Mouse (Mus musculus) limb, embryonic 11.5 days (tissue): ENCODE results near the gene D630045J12Rik. TPM values are rescaled to one million over a fixed set of nuclear protein-coding genes. Genes with fewer than 3 reads are reported as not detected.

Source experiments
- ATAC-seq: fragments of 200-750 bp; cut with Nextera tagmentation; 2 replicates; pipeline ENCODE4 v1.8.0; 2017; ENCODE audit warnings: low read depth; ENCODE audit not compliant: insufficient number of reproducible peaks, low FRiP score, low TSS enrichment
- DNase-seq: peaks from one replicate; pipeline ENCODE4 v3.0.0-alpha.2; 2015; ENCODE audit warnings: low spot score
- H3K27ac ChIP-seq: fragments of 300-500 bp; sonication (generic); replicated peaks from 2 replicates; pipeline ENCODE4 v1.5.1; 2014; ENCODE audit warnings: low read depth, mild to moderate bottlenecking, low read length
- H3K27me3 ChIP-seq: fragments of 300-500 bp; sonication (generic); 2 replicates; pipeline ENCODE4 v1.6.1; 2014; ENCODE audit warnings: mild to moderate bottlenecking, low read length, mixed read lengths; ENCODE audit not compliant: control insufficient read depth, insufficient read depth
- H3K36me3 ChIP-seq: fragments of 300-500 bp; sonication (generic); 2 replicates; pipeline ENCODE4 v1.6.1; 2014; ENCODE audit warnings: mild to moderate bottlenecking, low read length, moderate library complexity, mixed read lengths; ENCODE audit not compliant: control insufficient read depth, insufficient read depth
- H3K4me1 ChIP-seq: fragments of 300-500 bp; sonication (generic); 2 replicates; pipeline ENCODE4 v1.6.1; 2014; ENCODE audit warnings: low read length, mixed read lengths; ENCODE audit not compliant: control insufficient read depth, insufficient read depth
- H3K4me2 ChIP-seq: fragments of 300-500 bp; sonication (generic); 2 replicates; pipeline ENCODE4 v1.6.1; 2014; ENCODE audit warnings: low read depth, mild to moderate bottlenecking, moderate library complexity; ENCODE audit not compliant: severe bottlenecking
- H3K4me3 ChIP-seq: fragments of 300-500 bp; sonication (generic); 2 replicates; pipeline ENCODE4 v1.5.1; 2014; ENCODE audit warnings: low read depth, low read length
- H3K9ac ChIP-seq: fragments of 300-500 bp; sonication (generic); 2 replicates; pipeline ENCODE4 v1.6.1; 2014; ENCODE audit warnings: mild to moderate bottlenecking, low read length
- H3K9me3 ChIP-seq: fragments of 300-500 bp; sonication (generic); 2 replicates; pipeline ENCODE4 v1.6.1; 2016; ENCODE audit warnings: low read length; ENCODE audit not compliant: control insufficient read depth
- WGBS: fragments of 180-500 bp; shearing (Covaris S2); extraction: QIAGEN DNeasy Blood & Tissue Kit; methylation state at CpG from one replicate; pipeline ENCODE4 v1.1.7; 2014; 5-methylcytosine and 5-hydroxymethylcytosine counted together
- polyA plus RNA-seq: library from polyadenylated mRNA; unstranded; fragments of >200 nt; fragmentation: Nextera tagmentation; extraction: Ambion mirVana; gene quantifications from 2 replicates; pipeline ENCODE4 v1.2.1, GENCODE M21; 2014

D630045J12Rik gene
- polyA plus RNA-seq, 1 experiment from 2014 or later = 11.1 TPM

- Histone ChIP-seq H3K4me2 (no peak overlapping the region), H3K36me3 (peaks cover 5% of the 10 kb centered on the region; the same call in 1 of the 2 replicates), H3K9me3 (no peaks in the 10 kb centered on the region), H3K27ac (no peak overlapping the region), H3K4me1 (no peaks in the 10 kb centered on the region; the same call in 1 of the 2 replicates), H3K27me3 (no peaks in the 10 kb centered on the region), H3K9ac (no peak overlapping the region), H3K4me3 (no peak overlapping the region)
- ATAC-seq (0 out of 2 replicates have a peak, but pooled peaks have one; percentile 36), DNase-seq (no peak)
- 89% methylated on average over 19 of the region's 19 CpGs for WGBS
Measured at GRCm38 (mm10) chr6:38149483-38149882, 104.3 kb downstream of the D630045J12Rik start.

GRCm38 (mm10) chr6:38148626-38149025, 105.2 kb downstream of the D630045J12Rik start:
- Histone ChIP-seq H3K27ac (no peak overlapping the region), H3K4me2 (no peak overlapping the region), H3K27me3 (no peaks in the 10 kb centered on the region), H3K36me3 (peaks cover 5% of the 10 kb centered on the region; the same call in 1 of the 2 replicates), H3K9me3 (no peaks in the 10 kb centered on the region), H3K4me1 (no peaks in the 10 kb centered on the region; the same call in 1 of the 2 replicates), H3K9ac (no peak overlapping the region), H3K4me3 (no peak overlapping the region)
- 87% methylated on average over 10 of the region's 10 CpGs for WGBS
- ATAC-seq = no peak
- DNase-seq = no peak

GRCm38 (mm10) chr6:38147301-38147700, 106.5 kb downstream of the D630045J12Rik start:
- Histone ChIP-seq H3K27ac (no peak overlapping the region), H3K9me3 (no peaks in the 10 kb centered on the region), H3K4me3 (no peak overlapping the region), H3K4me2 (no peak overlapping the region), H3K27me3 (no peaks in the 10 kb centered on the region), H3K36me3 (peaks cover 5% of the 10 kb centered on the region; the same call in 1 of the 2 replicates), H3K4me1 (no peaks in the 10 kb centered on the region; the same call in 1 of the 2 replicates), H3K9ac (no peak overlapping the region)
- DNase-seq (no peak), ATAC-seq (no peak)
- WGBS = 93% methylated on average over 5 of the region's 5 CpGs

- WGBS = 81% methylated on average over 8 of the region's 8 CpGs
- H3K27ac ChIP-seq = no peak overlapping the region
- peaks cover 5% of the 10 kb centered on the region for H3K36me3 ChIP-seq
- no peaks in the 10 kb centered on the region for H3K9me3 ChIP-seq
- ATAC-seq = no peak
- no peak overlapping the region for H3K4me3 ChIP-seq
- H3K9ac ChIP-seq = no peak overlapping the region
- no peak overlapping the region for H3K4me2 ChIP-seq
- no peaks in the 10 kb centered on the region for H3K27me3 ChIP-seq
- no peak for DNase-seq
- H3K4me1 ChIP-seq = no peaks in the 10 kb centered on the region; the same call in 1 of the 2 replicates
Measured at GRCm38 (mm10) chr6:38145463-38146065, 108.2 kb downstream of the D630045J12Rik start.

- Histone ChIP-seq H3K4me2 (no peak overlapping the region), H3K36me3 (peaks cover 5% of the 10 kb centered on the region), H3K4me3 (no peak overlapping the region), H3K27me3 (no peaks in the 10 kb centered on the region), H3K9ac (no peak overlapping the region), H3K9me3 (no peaks in the 10 kb centered on the region), H3K27ac (no peak overlapping the region), H3K4me1 (no peaks in the 10 kb centered on the region)
- 81% methylated on average over 9 of the region's 9 CpGs for WGBS
- no peak for ATAC-seq
- DNase-seq = no peak
Measured at GRCm38 (mm10) chr6:38144161-38144998, 109.4 kb downstream of the D630045J12Rik start.

GRCm38 (mm10) chr6:38140402-38140801, 113.4 kb downstream of the D630045J12Rik start:
- no peak overlapping the region for H3K4me2 ChIP-seq
- no peaks in the 10 kb centered on the region; the same call in 1 of the 2 replicates for H3K36me3 ChIP-seq
- H3K9me3 ChIP-seq = no peaks in the 10 kb centered on the region
- DNase-seq (no peak), ATAC-seq (no peak)
- no peak overlapping the region for H3K9ac ChIP-seq
- no peak overlapping the region for H3K27ac ChIP-seq
- WGBS = 93% methylated on average over 9 of the region's 9 CpGs
- no peak overlapping the region for H3K4me3 ChIP-seq
- no peaks in the 10 kb centered on the region for H3K27me3 ChIP-seq
- H3K4me1 ChIP-seq = no peaks in the 10 kb centered on the region

GRCm38 (mm10) chr6:38139086-38139485, 114.7 kb downstream of the D630045J12Rik start:
- DNase-seq (no peak), ATAC-seq (no peak)
- no peak overlapping the region for H3K4me2 ChIP-seq
- no peaks in the 10 kb centered on the region for H3K4me1 ChIP-seq
- no peaks in the 10 kb centered on the region for H3K27me3 ChIP-seq
- H3K4me3 ChIP-seq = no peak overlapping the region
- 91% methylated on average over 3 of the region's 3 CpGs for WGBS
- no peaks in the 10 kb centered on the region for H3K9me3 ChIP-seq
- H3K27ac ChIP-seq = no peak overlapping the region
- H3K36me3 ChIP-seq = peaks cover 3% of the 10 kb centered on the region; the same call in 1 of the 2 replicates
- H3K9ac ChIP-seq = no peak overlapping the region

- Histone ChIP-seq H3K9me3 (no peaks in the 10 kb centered on the region), H3K27ac (no peak overlapping the region), H3K4me3 (no peak overlapping the region), H3K9ac (no peak overlapping the region), H3K4me1 (no peaks in the 10 kb centered on the region), H3K4me2 (no peak overlapping the region), H3K36me3 (peaks cover 3% of the 10 kb centered on the region), H3K27me3 (no peaks in the 10 kb centered on the region)
- DNase-seq (no peak), ATAC-seq (no peak)
- 90% methylated on average over 8 of the region's 8 CpGs for WGBS
Measured at GRCm38 (mm10) chr6:38134806-38135559, 118.8 kb downstream of the D630045J12Rik start.
